Mouse (Mus musculus) embryo, embryonic 10.5 days (tissue): ENCODE results near the gene Vrk3.

Source experiments
- DNase-seq: peaks from one replicate; pipeline ENCODE4 v3.0.0-alpha.2; 2015; ENCODE audit warnings: low spot score

The Vrk3 gene

GRCm38 (mm10) chr7:44760366-44760765, 12.2 kb downstream of the Vrk3 start:
- no peak for DNase-seq

GRCm38 (mm10) chr7:44768129-44768528, 19.9 kb downstream of the Vrk3 start:
- DNase-seq: no peak

GRCm38 (mm10) chr7:44770046-44770578, 21.9 kb downstream of the Vrk3 start:
- peak; percentile 91 for DNase-seq

- no peak for DNase-seq
Observed at GRCm38 (mm10) chr7:44772591-44773204, 24.5 kb downstream of the Vrk3 start.

GRCm38 (mm10) chr7:44776849-44777498, 28.8 kb downstream of the Vrk3 start:
- no peak for DNase-seq

- DNase-seq: no peak
Observed at GRCm38 (mm10) chr7:44780101-44780500, 31.9 kb downstream of the Vrk3 start.

- DNase-seq: no peak
Observed at GRCm38 (mm10) chr7:44789531-44789930, 41.3 kb downstream of the Vrk3 start.

- no peak for DNase-seq
Observed at GRCm38 (mm10) chr7:44790066-44790465, 41.9 kb downstream of the Vrk3 start.

- DNase-seq: no peak
Observed at GRCm38 (mm10) chr7:44792781-44793180, 44.6 kb downstream of the Vrk3 start.

- no peak for DNase-seq
Observed at GRCm38 (mm10) chr7:44808927-44809326, 60.7 kb downstream of the Vrk3 start.

GRCm38 (mm10) chr7:44809466-44809865, 61.3 kb downstream of the Vrk3 start:
- DNase-seq: no peak

GRCm38 (mm10) chr7:44810365-44810764, 62.2 kb downstream of the Vrk3 start:
- DNase-seq: no peak

- no peak for DNase-seq
Observed at GRCm38 (mm10) chr7:44810819-44811557, 62.8 kb downstream of the Vrk3 start.

GRCm38 (mm10) chr7:44812651-44813325, 64.6 kb downstream of the Vrk3 start:
- no peak for DNase-seq

GRCm38 (mm10) chr7:44813985-44814384, 65.8 kb downstream of the Vrk3 start:
- no peak for DNase-seq

GRCm38 (mm10) chr7:44814423-44814822, 66.2 kb downstream of the Vrk3 start:
- no peak for DNase-seq

GRCm38 (mm10) chr7:44814952-44815553, 66.8 kb downstream of the Vrk3 start:
- peak; percentile 13 for DNase-seq

GRCm38 (mm10) chr7:44815721-44816469, 67.7 kb downstream of the Vrk3 start, which contains the start of the genes Nup62 and Il4i1:
Gene Nup62 (plus strand): TSS chr7:44816088.
Gene Il4i1 (plus strand): TSS chr7:44816387.
- DNase-seq: peak; percentile 100

- peak; percentile 67 for DNase-seq
Observed at GRCm38 (mm10) chr7:44816470-44817021, 68.3 kb downstream of the Vrk3 start, which contains the start of gene Atf5. Gene Atf5 (minus strand): TSS chr7:44816658.

GRCm38 (mm10) chr7:44817441-44817840, 69.2 kb downstream of the Vrk3 start:
- DNase-seq: no peak

GRCm38 (mm10) chr7:44818164-44818563, 70.0 kb downstream of the Vrk3 start:
- no peak for DNase-seq
